Mouse (Mus musculus): Measurements from ENCODE around the gene Gsn. TPM values are rescaled to one million over a fixed set of nuclear protein-coding genes. Genes with fewer than 3 reads are reported as not detected.

Gsn gene
- polyA plus RNA-seq (2014; fragmentation: Illumina TruSeq; extraction: RNeasy Lipid Tissue Mini Kit (QIAGEN cat#74804); ENCODE audit: low read depth, low replicate concordance), result 1.6 TPM

DNA sequence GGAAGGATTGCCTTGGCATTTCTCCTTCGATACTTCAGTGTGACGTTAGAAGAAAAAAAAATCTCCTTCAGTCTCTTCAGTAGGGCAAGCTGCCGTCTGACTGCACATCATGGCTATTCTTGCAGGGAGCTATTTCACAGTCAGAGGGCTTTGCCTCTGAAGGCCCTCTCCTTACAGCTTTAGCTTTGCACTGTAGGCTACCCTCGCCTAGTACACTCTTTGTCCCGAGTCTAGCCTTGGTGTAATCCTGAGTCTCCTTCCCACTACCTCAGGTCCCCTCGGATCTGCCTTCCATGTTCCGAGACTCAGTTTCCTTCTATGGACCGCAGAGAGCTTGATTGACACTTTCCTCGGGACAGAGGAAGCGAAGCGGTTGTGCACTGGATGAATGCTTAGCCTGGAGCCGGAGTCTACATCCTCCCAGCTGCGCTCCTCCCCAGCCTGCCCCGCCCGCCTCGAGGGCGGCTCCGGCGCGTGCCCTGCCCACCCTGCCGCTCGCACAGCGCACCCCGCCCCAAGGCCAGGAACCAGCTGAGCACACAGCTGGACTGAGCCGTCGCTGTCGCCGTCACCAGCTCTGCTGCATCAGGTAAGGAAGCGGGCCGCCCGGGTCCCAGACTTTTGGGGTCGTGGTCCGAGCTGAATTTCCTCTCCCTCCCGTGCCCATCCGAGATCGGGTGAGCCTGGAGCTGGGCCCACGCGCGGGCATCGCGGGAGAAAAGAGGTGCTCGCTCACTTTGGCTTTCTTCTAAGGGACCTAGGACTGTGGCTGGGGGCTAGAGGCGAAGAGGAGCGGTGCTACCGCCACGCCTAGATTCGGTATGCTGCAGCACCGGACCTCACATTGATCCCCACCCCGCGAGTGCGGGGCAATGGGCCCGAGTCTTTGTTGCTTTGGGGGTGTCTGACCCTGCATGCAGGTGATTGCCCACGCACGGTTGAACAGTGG lies at the start of gene Gsn:
TSS of gene Gsn (plus strand) at position 496 of the 949 bp plus-strand sequence.

GRCm38 (mm10) chr2:35336388-35337280 lies 80.5 kb downstream of the Gsn start, which contains the start of gene Stom:
TSS of gene Stom (minus strand) at chr2:35336976.

Other genes with a start within 250 kb of the Gsn start
- gene Hc, start 194.9 kb upstream of the Gsn start, polyA plus RNA-seq (2014; fragmentation: Illumina TruSeq; extraction: RNeasy Lipid Tissue Mini Kit (QIAGEN cat#74804); ENCODE audit: low read depth, low replicate concordance), result 926 TPM
- gene AI182371, start 154.8 kb upstream of the Gsn start, polyA plus RNA-seq (2014; fragmentation: Illumina TruSeq; extraction: RNeasy Lipid Tissue Mini Kit (QIAGEN cat#74804); ENCODE audit: low read depth, low replicate concordance), result 1,105 TPM
- gene Cntrl, start 146.9 kb upstream of the Gsn start, polyA plus RNA-seq (2014; fragmentation: Illumina TruSeq; extraction: RNeasy Lipid Tissue Mini Kit (QIAGEN cat#74804); ENCODE audit: low read depth, low replicate concordance), result 22.3 TPM
- gene Rab14, start 55.3 kb upstream of the Gsn start, polyA plus RNA-seq (2014; fragmentation: Illumina TruSeq; extraction: RNeasy Lipid Tissue Mini Kit (QIAGEN cat#74804); ENCODE audit: low read depth, low replicate concordance), result 254 TPM
- 49.1 TPM for gene Stom, start 80.6 kb downstream of the Gsn start, polyA plus RNA-seq (2014; fragmentation: Illumina TruSeq; extraction: RNeasy Lipid Tissue Mini Kit (QIAGEN cat#74804); ENCODE audit: low read depth, low replicate concordance)
- not detected for gene 4930568D16Rik, start 111.3 kb downstream of the Gsn start, polyA plus RNA-seq (2014; fragmentation: Illumina TruSeq; extraction: RNeasy Lipid Tissue Mini Kit (QIAGEN cat#74804); ENCODE audit: low read depth, low replicate concordance)
- not detected for gene 4930402F06Rik, start 140.8 kb downstream of the Gsn start, polyA plus RNA-seq (2014; fragmentation: Illumina TruSeq; extraction: RNeasy Lipid Tissue Mini Kit (QIAGEN cat#74804); ENCODE audit: low read depth, low replicate concordance)
- gene Ggta1, start 206.9 kb downstream of the Gsn start, polyA plus RNA-seq (2014; fragmentation: Illumina TruSeq; extraction: RNeasy Lipid Tissue Mini Kit (QIAGEN cat#74804); ENCODE audit: low read depth, low replicate concordance), result 3.5 TPM